8 mouse cellular contexts compared by ENCODE assay signal in genomic region chr1:73962668-73963371, GRCm38 (mm10).
DNase-seq lines count a peak whose midpoint lies in the region; ATAC-seq and TF ChIP-seq lines count a peak whose summit lies in the region.

No protein-coding gene starts in this region.

- DNase-seq in ES-CJ7 (ENCODE audit: low read depth, low spot score): peak; percentile 42
- peak; percentile 88 for DNase-seq in adrenal gland, postnatal 14 days
- peak; percentile 46 for DNase-seq in forebrain, postnatal 0 days
- peak; percentile 48 to 54 for DNase-seq in layer of hippocampus, postnatal 10 days (ENCODE audit: low spot score in 2 of 2)
- DNase-seq in thymus, postnatal 4 days: no peak

- 17% methylated on average over 12 of the region's 12 CpGs for WGBS in forebrain, postnatal 0 days
- 4% methylated on average over 12 of the region's 12 CpGs for WGBS in stomach, embryonic 14.5 days

- H3K4me3 ChIP-seq in forebrain, postnatal 0 days (ENCODE audit: low read depth, low read length): no peak overlapping the region
- peak overlapping the region; percentile 34 for H3K4me3 ChIP-seq in stomach, embryonic 14.5 days (ENCODE audit: low read depth, low read length)

- no peaks in the 10 kb centered on the region for H3K4me1 ChIP-seq in forebrain, postnatal 0 days (ENCODE audit: insufficient read depth)
- H3K4me1 ChIP-seq in stomach, embryonic 14.5 days (ENCODE audit: control insufficient read depth, insufficient read depth, low read length): peaks cover 50% of the 10 kb centered on the region

- no peaks in the 10 kb centered on the region for H3K27me3 ChIP-seq in forebrain, postnatal 0 days (ENCODE audit: insufficient read depth, low read length)
- no peaks in the 10 kb centered on the region for H3K27me3 ChIP-seq in stomach, embryonic 14.5 days (ENCODE audit: control insufficient read depth, insufficient read depth, low read length)

- TF ChIP-seq CTCF in forebrain, postnatal 0 days (IDR thresholded peaks at IDR 0.05; ENCODE audit: low read depth): peak; percentile 44

- no peaks in the 10 kb centered on the region for H3K9me3 ChIP-seq in forebrain, postnatal 0 days (ENCODE audit: low read length)
- H3K9me3 ChIP-seq in stomach, embryonic 14.5 days (ENCODE audit: control insufficient read depth, low read depth, low read length): no peaks in the 10 kb centered on the region

- H3K4me2 ChIP-seq in forebrain, postnatal 0 days (ENCODE audit: low read depth): peak overlapping the region; percentile 17; the same call in 1 of the 2 replicates
- peak overlapping the region; percentile 60 for H3K4me2 ChIP-seq in stomach, embryonic 14.5 days (replicated peaks; ENCODE audit: low read depth, low read length)

- H3K9ac ChIP-seq in forebrain, postnatal 0 days: no peak overlapping the region
- peak overlapping the region; percentile 14; the same call in 1 of the 2 replicates for H3K9ac ChIP-seq in stomach, embryonic 14.5 days (replicated peaks; ENCODE audit: low read depth, low read length)

- peak; percentile 87 for ATAC-seq in forebrain, postnatal 0 days
- peak; percentile 28 to 49 for ATAC-seq in hematopoietic stem cell, adult 5-6 weeks (replicated peaks in 1 of 2; ENCODE audit: insufficient read depth in 1 of 2, low FRiP score in 2 of 2, low TSS enrichment in 1 of 2, low read depth in 1 of 2, poor library complexity in 2 of 2, severe bottlenecking in 2 of 2)
- peak; percentile 53 for ATAC-seq in megakaryocyte progenitor cell, adult 5-6 weeks (replicated peaks; ENCODE audit: poor library complexity)
- ATAC-seq in stomach, embryonic 14.5 days (ENCODE audit: insufficient number of reproducible peaks, insufficient read depth, low FRiP score, low read depth): peak; percentile 88

- peak overlapping the region; percentile 54 for H3K27ac ChIP-seq in forebrain, postnatal 0 days (ENCODE audit: low read depth, low read length)
- H3K27ac ChIP-seq in stomach, embryonic 14.5 days (ENCODE audit: low read length): peak overlapping the region; percentile 96

- no peaks in the 10 kb centered on the region for H3K36me3 ChIP-seq in forebrain, postnatal 0 days (ENCODE audit: insufficient read depth)
- no peaks in the 10 kb centered on the region for H3K36me3 ChIP-seq in stomach, embryonic 14.5 days (ENCODE audit: control insufficient read depth, insufficient read depth, low read length)
